Mouse (Mus musculus): ENCODE data around the gene Hmcn1.

- TF ChIP-seq POLR2A (IDR thresholded peaks at IDR 0.05; ENCODE audit: extremely low read depth, insufficient read depth, low read length) = no peak
- TF ChIP-seq CTCF (IDR thresholded peaks at IDR 0.05; ENCODE audit: extremely low read depth, insufficient read depth, low read length) = no peak
Measured at GRCm38 (mm10) chr1:150824334-150825005, 168.8 kb downstream of the Hmcn1 start.

Data from cortical plate, adult 2 months (tissue).